Mouse (Mus musculus): Measurements from ENCODE around the gene Cfap157. TPM values are rescaled to one million over a fixed set of nuclear protein-coding genes. Genes with fewer than 3 reads are reported as not detected.

The Cfap157 gene
- polyA plus RNA-seq, 1 experiment: 1.8 TPM

DNA sequence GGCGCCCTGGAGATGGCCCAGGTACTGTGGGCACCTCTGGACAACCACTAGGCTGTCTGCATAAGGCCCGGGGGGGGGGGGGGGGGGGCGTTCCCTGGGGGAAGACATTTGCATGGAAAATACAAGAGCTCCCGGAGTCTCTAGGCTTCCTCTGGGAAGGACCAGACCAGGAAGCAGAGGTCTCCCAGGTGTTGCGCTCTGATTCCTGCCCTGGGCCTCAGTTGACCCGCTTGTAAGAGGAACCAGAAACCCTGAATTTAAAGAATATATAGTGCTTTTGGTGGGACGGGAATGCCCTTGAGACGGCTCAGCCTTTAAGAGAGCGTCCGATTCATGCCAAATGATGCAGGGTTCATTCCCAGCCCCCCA is 32.6 kb downstream of the Cfap157 start:
- DNase-seq (ENCODE audit: extremely low spot score in 1 of 2, low spot score in 1 of 2): no peak

DNA sequence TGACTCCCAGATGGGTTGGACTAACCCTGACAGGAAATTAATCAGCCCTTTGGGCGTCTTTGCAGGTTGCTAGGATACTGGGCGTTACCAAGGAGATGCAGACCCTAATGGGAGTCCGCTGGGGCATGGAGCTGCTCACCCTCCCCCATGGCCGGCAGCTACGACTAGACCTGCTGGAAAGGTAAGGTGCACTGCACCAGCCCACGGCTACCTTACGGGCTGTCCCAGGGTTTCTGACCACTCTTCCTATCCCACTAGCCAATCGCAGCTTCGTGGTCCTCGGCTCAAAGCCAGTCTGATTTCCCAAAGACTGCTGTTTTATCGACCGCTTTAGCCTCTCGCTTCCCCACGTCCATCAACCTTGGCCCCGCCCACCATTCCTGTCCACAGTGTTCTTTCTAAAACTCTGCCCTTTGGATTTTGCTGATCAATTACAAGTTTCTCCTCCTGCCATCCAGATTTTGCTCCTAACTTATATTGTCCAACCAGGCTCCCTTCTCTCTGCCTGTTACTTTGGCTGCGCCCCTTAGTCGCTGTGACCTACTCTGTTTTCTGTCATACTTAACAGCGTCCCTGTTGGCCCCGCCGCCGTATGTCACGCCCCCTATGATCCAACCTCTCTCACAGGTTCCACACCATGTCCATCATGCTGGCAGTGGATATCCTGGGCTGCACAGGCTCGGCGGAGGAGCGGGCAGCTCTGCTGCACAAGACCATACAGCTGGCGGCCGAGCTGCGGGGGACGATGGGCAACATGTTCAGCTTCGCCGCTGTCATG is 33.2 kb downstream of the Cfap157 start:
- no peak for DNase-seq (ENCODE audit: extremely low spot score in 1 of 2, low spot score in 1 of 2)

DNA sequence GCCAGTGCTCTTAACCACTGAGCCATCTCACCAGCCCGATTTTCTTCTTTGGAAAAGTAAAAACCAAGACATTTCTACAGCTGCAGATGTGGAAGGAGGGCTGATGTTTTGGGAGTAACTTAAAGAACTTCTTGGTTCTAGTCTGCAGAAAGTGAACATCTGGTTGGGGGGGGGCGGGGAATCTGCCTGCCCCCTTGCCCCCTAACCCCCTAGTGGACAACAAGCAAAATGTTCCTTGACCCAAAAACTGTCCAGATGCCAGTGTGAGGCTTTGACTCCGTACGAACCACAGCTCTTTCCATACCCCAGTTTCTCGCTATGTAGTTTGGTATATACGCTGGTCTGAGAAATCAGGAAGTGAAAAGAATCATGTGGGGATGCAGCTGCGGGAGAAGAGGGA is 34.0 kb downstream of the Cfap157 start:
- DNase-seq (ENCODE audit: extremely low spot score in 1 of 2, low spot score in 1 of 2): no peak

DNA sequence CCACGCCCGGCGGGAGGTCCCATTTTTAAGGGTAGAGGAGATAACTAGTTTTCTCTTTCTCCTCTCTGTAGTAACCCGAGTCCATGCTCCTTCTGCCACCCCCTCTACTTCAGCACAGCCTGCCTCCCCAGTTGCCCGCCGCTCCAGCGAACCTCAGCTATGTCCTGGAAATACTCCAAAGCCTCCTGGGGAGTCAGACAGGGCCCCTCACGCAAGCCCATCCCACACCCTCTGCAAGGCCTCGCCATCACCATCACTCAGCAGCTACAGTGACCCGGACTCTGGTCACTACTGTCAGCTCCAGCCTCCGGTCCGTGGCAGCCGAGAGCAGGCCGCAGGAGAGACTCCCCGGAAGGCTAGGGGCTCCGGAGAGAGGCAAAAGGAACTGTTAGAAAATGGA is 35.1 kb downstream of the Cfap157 start:
- DNase-seq (ENCODE audit: extremely low spot score in 1 of 2, low spot score in 1 of 2): no peak

DNA sequence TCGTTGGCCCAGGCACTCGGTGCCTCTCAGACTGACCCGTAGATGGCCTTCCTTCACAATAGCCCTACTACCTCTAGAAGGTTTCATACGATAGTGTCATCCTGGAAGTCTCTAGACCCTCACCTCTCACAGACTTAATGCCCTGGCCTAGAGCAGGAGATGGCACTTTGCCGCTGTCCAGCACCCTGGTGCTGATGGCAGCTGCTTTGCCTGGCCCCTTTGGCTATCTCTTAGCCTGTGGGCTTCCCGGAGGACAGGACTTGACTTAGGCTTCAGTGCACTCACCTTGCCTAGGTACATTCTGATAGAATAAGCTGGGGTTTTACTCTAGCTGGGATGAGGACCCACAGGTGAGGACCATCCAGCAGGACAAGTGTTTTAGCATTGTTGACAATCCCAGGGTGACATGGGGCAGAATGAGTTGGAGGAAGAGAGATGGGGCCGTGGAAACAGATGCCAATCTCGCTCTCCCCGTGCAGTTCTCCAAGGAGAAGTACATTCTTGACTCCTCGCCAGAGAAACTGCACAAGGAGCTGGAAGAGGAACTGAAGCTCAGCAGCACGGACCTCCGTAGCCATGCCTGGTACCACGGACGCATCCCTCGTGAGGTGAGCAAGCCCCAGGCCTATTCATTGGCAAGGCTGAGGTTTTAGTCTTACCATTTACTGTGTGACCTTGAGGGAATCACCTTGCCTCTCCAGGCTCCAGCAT is 39.8 kb downstream of the Cfap157 start:
- no peak for DNase-seq (ENCODE audit: extremely low spot score in 1 of 2, low spot score in 1 of 2)

DNA sequence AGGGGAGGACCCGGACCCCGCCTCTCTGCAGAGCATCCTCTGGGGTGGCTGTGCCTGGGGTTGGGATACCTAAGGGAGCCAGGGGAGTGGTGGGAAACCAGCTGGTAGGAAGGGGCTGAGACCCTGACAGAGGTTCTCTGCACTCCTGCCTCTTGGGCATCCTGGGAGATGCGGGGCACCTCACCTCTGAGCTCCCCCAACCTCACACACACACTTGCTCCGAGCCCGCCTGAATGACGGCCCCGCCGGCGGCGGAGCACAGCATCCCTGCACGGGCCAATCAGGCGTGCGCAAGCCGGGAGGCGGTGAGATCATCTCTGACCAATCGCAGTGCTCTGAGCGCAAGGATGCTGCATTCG is 42.1 kb downstream of the Cfap157 start:
- peak; percentile 79 to 89 for DNase-seq (ENCODE audit: extremely low spot score in 1 of 2, low spot score in 1 of 2)

DNA sequence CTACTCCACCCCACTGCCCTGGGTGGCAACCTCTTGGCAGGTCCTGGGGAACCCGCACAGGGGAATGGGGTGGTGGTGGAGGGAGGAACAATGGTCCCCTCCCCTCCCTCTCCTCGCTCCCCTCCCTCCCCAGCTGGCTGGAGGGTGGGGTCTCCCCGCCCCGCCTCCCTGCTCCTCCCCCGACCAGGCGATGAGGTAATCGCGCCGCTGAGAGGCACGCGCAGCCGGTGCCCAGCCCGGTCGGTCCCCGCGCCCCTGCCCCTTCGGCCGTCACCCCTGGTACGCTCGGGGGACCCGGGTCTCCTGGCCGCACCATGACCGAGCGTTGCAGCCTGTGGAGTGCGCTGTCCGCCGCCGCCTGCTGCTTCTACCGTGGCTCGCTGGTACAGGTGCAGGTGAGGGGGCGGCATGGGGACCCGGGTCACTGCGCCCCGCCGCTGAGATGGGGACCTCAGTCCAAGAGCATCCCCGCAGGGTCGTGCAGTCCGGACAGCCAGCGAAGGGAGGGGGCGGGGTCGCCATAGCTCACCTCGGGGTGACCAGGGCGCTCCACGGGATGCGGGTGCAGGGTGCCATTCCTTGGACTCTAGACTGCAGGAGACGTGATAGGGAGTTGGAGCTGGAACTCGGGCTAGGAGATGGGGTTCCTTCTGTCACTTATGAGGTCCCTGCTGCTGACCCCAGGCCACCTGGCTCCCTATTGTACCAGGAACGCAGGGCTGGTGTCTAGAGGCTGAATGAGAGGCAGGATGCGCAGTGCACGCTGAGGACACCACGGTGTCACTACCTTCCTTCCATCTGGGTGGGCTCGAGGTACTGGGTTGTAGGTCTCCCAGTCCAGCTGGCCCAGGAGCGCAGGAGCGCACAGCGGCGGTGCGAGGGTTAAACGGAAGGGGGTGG is 42.7 kb downstream of the Cfap157 start:
- peak in 1 of 2 experiments; percentile 62 for DNase-seq (ENCODE audit: extremely low spot score in 1 of 2, low spot score in 1 of 2)

DNA sequence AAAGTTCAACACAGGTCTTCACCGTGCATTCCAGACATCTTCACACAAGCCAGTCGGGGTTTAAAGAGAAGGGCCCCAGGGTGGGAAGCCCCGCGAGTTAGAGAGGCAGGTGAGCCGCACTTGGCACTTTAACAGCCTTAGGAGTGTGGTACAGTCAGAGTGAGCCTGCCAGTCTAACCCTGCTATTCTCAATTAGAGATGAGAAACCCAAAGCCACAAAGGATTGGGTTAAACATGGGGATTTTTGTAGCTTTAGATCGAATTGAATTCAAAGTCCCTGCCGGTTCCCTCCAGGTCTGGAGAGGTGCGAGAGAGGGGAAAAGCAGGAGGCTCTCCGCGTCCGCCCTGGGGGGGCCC is 43.3 kb downstream of the Cfap157 start, which contains the start of gene 6330409D20Rik:
6330409D20Rik (minus strand) TSS at position 101 of the 357 bp plus-strand sequence.
- DNase-seq (ENCODE audit: extremely low spot score in 1 of 2, low spot score in 1 of 2): no peak

DNA sequence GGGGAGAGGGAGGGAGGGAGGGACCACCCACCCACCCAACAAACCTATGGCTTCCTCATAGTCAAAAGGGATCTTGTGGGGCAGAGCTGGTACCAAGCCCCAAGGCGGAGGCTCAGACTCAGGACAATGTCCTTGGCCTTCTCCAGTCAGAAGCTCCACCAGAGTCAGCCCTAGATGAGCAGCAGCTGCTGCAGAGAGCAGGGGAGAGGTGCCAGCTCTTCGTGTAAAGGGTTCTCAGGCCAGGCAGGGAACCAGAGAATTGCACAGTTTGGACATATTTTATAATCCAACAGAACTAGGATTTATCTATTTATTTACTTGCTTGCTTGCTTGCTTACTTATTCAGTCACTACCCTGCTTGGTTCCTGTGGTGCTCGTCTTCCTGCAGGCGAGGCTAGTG is 44.9 kb downstream of the Cfap157 start:
- no peak for DNase-seq (ENCODE audit: extremely low spot score in 1 of 2, low spot score in 1 of 2)

DNA sequence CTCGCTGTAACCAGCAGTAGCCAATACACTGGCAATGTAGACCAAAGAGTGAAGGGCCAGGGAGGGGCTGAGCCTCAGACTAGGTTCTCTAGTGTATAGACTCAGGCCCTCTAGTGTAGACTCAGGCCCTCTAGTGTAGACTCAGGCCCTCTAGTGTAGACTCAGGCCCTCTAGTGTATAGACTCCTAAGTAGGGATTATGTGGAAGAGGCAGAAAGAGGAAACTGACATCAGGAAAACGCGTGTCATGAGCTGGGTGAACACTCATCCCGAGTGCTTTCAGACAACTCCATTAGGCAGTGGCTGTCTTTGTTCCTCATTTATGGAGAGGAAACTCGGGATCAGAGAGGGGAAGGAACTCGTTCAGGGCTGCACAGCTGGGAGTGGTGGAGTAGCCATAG is 47.2 kb downstream of the Cfap157 start:
- no peak for DNase-seq (ENCODE audit: extremely low spot score in 1 of 2, low spot score in 1 of 2)

DNA sequence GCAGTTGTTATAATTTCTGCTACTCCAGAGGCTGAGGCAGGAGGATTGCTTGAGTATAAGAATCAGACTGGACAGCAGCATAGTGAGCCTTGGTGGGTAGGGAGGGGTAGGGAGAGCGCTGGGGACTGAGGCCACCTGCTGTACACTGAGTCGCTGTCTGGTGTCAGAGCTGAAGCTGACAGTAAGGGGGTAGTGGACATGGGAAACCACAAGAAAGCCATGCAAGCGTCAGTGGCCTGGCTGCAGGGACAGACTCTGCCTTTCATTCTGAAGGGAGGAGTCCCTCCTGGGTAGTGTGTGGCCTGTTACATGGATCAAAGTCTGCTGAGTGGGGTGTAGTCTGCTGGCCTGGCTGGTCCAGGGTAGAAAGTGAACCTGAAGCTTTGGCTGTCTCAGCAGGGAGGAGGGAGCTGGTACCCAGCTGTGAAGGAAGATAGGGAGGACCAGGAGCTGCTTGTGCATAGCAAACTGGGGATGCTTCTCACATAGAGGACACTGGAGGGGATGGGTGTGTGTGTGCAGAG is 47.9 kb downstream of the Cfap157 start:
- DNase-seq (ENCODE audit: extremely low spot score in 1 of 2, low spot score in 1 of 2): no peak

DNA sequence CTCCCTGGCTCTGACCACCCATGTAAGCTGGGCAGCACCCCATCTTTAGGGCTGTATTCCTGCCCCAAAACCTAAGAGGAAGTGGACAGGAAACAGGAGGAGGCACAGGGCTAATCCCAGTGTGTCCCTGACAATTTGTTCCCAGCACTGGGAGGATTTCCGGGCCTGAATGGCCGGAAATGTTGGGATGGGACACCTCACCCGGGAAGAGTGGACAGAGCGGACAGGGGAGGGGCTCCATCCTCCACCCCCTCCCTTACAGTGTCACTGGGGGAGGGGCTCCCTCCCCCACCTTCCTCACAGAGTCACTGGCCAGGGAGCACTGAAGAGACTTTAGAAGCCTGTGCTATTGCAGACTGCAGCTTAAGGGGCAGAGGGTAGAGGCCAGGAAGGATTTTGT is 49.3 kb downstream of the Cfap157 start:
- DNase-seq (ENCODE audit: extremely low spot score in 1 of 2, low spot score in 1 of 2): no peak

DNA sequence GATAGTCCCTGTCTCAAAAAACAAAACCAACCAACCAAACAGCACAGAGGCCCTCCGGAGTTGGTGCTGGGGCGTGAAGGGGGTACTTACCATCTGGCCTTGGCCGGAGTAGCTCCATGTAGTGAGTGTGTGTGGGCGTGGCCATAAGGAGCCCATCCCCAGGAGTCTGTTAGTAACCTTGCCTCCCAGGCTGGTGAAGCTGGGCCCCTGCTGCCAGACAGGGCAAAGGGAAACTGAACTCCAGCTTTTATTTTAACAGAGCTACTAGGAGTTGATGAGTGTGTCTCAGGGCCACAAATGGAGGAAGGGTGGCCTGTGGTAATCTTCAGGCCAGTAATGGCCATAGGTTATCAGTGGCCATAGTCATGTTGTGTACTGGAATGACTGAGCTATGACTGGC is 49.7 kb downstream of the Cfap157 start:
- no peak for DNase-seq (ENCODE audit: extremely low spot score in 1 of 2, low spot score in 1 of 2)

DNA sequence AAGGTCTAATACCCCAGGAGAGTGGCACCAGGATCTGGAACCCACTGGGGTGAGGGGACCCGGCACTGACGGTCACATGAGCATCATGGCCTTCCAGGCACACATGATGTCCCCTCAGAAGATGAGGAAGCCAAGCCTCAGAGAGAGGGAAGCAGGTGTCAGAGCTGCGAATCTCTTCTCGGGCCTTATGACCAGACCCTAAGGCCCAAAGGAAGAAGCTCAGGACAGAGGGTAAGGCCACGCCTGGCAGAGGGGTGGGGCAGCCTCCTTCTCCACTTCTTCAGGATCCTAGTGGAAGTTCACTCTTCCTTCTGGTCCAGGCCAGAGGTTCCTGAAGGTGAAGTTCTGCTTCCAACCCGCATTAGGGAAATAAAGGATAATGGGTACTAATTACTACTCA is 51.5 kb downstream of the Cfap157 start:
- DNase-seq (ENCODE audit: extremely low spot score in 1 of 2, low spot score in 1 of 2): no peak

DNA sequence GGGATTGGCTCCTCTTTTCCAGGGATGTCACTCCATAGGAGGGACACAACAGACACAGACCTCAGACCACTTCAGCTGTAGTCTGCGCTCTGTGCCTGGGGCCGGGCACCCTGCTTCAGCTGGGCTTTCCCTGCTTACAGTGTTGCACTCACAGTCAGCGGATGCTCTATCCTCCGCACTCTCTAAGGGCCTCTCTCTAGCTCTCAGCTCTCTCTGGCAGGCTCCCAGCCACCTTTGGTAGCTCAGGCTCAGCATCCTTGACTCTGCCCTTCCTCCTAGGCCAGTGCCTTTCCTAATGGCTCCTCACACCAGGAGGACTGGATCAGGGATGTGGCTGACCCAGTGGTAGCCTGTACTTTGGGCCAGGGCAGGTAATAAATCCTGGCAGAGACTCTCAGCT is 52.3 kb downstream of the Cfap157 start:
- DNase-seq (ENCODE audit: extremely low spot score in 1 of 2, low spot score in 1 of 2): no peak

DNA sequence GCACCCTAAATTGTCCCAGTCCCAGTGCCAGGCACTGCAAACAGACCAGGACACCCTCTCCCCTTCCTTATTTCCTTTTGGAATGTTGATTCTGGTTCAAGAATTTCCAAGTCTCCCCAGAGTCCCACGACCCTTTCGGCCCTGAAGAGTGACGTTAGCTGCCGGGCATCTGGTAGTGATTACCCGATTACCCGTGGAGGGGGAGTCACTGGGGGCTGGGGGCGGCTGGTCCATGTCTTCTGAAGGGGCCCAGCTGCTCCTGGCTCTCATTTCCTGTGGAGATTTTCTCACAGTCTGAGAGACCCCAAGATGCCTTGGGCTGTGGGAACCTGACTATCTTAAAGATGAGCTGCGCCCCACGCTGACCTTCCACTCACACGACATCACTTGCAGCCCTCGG is 53.4 kb downstream of the Cfap157 start:
- no peak for DNase-seq (ENCODE audit: extremely low spot score in 1 of 2, low spot score in 1 of 2)

DNA sequence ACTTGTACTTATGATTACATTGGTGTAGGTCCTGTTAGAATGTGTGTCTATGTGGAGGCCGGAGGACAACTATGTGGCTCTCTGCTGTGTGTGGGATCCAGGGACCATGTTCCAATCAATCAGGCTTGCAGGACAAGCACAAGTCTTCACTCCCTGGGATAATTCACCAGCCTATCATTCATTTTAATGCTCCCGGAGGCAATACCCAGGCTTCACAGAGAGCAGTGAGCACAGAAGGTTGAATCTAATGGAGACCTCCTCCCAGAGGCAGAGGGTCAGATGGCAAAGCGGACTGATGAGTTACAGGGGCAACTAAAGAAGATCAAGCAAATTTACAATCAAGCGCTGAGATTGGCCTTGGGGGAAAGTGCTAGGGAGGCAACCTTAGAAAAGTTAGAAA is 54.7 kb downstream of the Cfap157 start:
- no peak for DNase-seq (ENCODE audit: extremely low spot score in 1 of 2, low spot score in 1 of 2)

DNA sequence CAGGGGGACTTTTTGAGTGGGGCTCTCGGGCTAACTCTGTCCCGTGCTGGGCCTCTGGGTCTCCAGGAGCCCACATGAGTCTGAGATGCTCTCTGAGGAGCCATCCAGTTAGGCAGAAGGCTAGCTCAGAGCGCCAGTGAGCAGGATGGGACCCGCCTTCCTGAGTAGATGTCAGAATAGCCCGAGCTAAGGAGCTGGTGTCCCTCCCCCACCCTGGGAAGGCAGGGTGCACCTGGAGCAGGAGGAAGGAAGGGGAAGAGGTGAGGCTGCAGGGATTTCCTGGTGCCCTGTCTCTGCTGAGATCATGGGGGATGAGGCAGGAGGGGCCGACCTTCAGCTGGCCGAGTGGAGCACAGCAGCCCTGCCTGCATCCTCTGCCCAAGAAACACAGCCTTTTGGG is 55.8 kb downstream of the Cfap157 start:
- DNase-seq (ENCODE audit: extremely low spot score in 1 of 2, low spot score in 1 of 2): no peak

DNA sequence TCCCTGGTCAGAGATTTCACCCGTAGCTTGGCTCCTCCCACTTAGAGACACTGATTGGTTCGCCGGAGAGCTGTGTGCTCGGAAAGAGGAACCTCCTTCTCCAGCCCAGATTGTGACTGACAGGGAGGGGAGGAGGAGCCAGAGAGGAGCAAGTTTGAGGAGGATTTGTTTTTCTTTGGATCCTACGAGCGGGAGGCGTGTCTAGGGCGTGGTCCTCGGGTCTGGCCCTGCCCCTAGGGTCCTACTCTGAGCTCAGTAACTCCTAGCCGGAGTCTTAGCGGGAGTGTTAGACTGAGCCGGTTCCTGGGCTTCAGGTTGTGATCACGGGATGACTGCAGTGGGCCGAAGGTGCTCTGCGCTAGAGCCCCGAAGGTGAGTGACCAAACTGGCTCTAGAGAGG is 56.8 kb downstream of the Cfap157 start:
- peak; percentile 82 to 87 for DNase-seq (ENCODE audit: extremely low spot score in 1 of 2, low spot score in 1 of 2)
